Mouse (Mus musculus): ENCODE data around the gene Gm44965. TPM values are rescaled to one million over a fixed set of nuclear protein-coding genes. Genes with fewer than 3 reads are reported as not detected.

Gene Gm44965
- not detected in 2 replicates for total RNA-seq (2014; rRNA removed)
- 1.2 TPM in 1 of 2 replicates, not detected in the other for polyA plus RNA-seq (2015; fragmentation: Nextera tagmentation; extraction: Ambion mirVana)

- Histone ChIP-seq H3K36me3 (ENCODE audit: insufficient read depth) (peaks cover 21% of the 10 kb centered on the region), H3K9ac (peak within 1 kb of the TSS; percentile 90), H3K4me2 (ENCODE audit: low read depth) (peak within 1 kb of the TSS; percentile 80), H3K27ac (ENCODE audit: low read depth, low read length) (peak within 1 kb of the TSS; percentile 95), H3K4me1 (ENCODE audit: insufficient read depth) (0 out of 2 replicates have a peak, but pooled peaks cover 3% of the 10 kb centered on the region), H3K9me3 (ENCODE audit: low read length) (peaks cover 12% of the 10 kb centered on the region; the same call in 1 of the 2 replicates), H3K27me3 (ENCODE audit: insufficient read depth, low read length) (no peaks in the 10 kb centered on the region), H3K4me3 (ENCODE audit: low read depth, low read length) (peak within 1 kb of the TSS; percentile 65)
- 2% methylated on average over 45 of the region's 45 CpGs for WGBS
- DNase-seq: peak; percentile 91
- peak; percentile 49; the same call in 1 of the 2 replicates for TF ChIP-seq CTCF (IDR thresholded peaks at IDR 0.05; ENCODE audit: low read depth)
- ATAC-seq: peak; percentile 91
These were observed at the start of gene Gm44965, which contains the start of gene Repin1 for GRCm38 (mm10) chr6:48593158-48594042. Gene Gm44965, plus strand, starts transcription at chr6:48593941. Gene Repin1, plus strand, starts transcription at chr6:48593883.

DNA sequence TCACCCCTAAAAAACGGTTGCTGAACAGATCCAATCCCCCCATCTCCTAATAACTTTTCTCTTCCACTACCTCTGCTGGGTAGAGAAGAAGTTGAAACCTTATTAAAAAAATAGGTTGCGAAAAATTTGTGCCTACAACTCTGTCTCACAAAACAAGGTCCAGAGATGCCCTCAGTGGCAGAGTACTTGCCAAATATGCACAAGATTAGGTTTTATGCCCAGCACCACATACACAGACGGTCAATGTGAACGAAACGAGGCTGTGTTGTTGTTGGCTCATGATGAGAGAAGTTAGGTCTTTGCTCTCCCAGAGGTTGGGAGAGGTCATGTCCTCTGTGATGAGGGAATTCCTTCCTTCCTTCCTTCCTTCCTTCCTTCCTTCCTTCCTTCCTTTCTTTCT lies 48.5 kb upstream of the Gm44965 start:
- Histone ChIP-seq H3K9me3 (ENCODE audit: low read length) (no peaks in the 10 kb centered on the region), H3K36me3 (ENCODE audit: insufficient read depth) (peaks cover 26% of the 10 kb centered on the region), H3K4me3 (ENCODE audit: low read depth, low read length) (no peak overlapping the region), H3K4me2 (ENCODE audit: low read depth) (no peak overlapping the region), H3K27me3 (ENCODE audit: insufficient read depth, low read length) (no peaks in the 10 kb centered on the region), H3K4me1 (ENCODE audit: insufficient read depth) (no peaks in the 10 kb centered on the region), H3K27ac (ENCODE audit: low read depth, low read length) (no peak overlapping the region), H3K9ac (no peak overlapping the region)
- WGBS: 72% methylated on average over 5 of the region's 5 CpGs
- no peak for ATAC-seq
- DNase-seq: no peak
- TF ChIP-seq CTCF (IDR thresholded peaks at IDR 0.05; ENCODE audit: low read depth): no peak

DNA sequence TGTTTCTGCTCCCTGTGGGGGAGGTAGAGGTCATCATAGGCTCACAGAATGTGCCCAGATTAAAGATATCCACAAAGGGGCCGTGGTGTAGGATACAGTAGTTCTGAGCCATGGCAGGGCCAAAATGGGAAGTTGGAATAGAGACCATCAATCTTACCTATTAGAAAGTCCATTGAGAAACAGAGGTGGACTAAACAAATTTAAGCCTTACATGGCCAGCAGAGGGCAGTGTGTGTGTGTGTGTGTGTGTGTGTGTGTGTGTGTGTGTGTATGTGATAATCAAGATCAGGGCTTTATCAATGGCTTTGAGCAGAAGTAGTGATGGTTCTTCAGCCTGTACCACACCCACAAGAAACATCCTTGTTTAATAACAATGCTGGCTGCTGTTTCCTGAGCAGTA lies 47.5 kb upstream of the Gm44965 start:
- H3K4me1 ChIP-seq (ENCODE audit: insufficient read depth): no peaks in the 10 kb centered on the region
- no peak overlapping the region for H3K27ac ChIP-seq (ENCODE audit: low read depth, low read length)
- ATAC-seq: 0 out of 2 replicates have a peak, but pooled peaks have one; percentile 10

GRCm38 (mm10) chr6:48546858-48547257 lies 46.9 kb upstream of the Gm44965 start:
- Histone ChIP-seq H3K27ac (ENCODE audit: low read depth, low read length) (no peak overlapping the region), H3K27me3 (ENCODE audit: insufficient read depth, low read length) (no peaks in the 10 kb centered on the region), H3K4me2 (ENCODE audit: low read depth) (no peak overlapping the region), H3K9ac (no peak overlapping the region), H3K36me3 (ENCODE audit: insufficient read depth) (peaks cover 11% of the 10 kb centered on the region; the same call in 1 of the 2 replicates), H3K9me3 (ENCODE audit: low read length) (no peaks in the 10 kb centered on the region), H3K4me1 (ENCODE audit: insufficient read depth) (no peaks in the 10 kb centered on the region), H3K4me3 (ENCODE audit: low read depth, low read length) (no peak overlapping the region)
- no peak for TF ChIP-seq CTCF (IDR thresholded peaks at IDR 0.05; ENCODE audit: low read depth)
- DNase-seq (no peak), ATAC-seq (no peak)
- 83% methylated on average over 4 of the region's 4 CpGs for WGBS

More for the DNA sequence above, 47.5 kb upstream of the Gm44965 start:
- TF ChIP-seq CTCF (IDR thresholded peaks at IDR 0.05; ENCODE audit: low read depth): peak; percentile 71
- peak; percentile 41 for DNase-seq
- Histone ChIP-seq H3K9me3 (ENCODE audit: low read length) (no peaks in the 10 kb centered on the region), H3K9ac (no peak overlapping the region), H3K36me3 (ENCODE audit: insufficient read depth) (peaks cover 16% of the 10 kb centered on the region), H3K4me2 (ENCODE audit: low read depth) (no peak overlapping the region), H3K27me3 (ENCODE audit: insufficient read depth, low read length) (no peaks in the 10 kb centered on the region), H3K4me3 (ENCODE audit: low read depth, low read length) (no peak overlapping the region)
- 56% methylated on average over 1 of the region's 1 CpGs for WGBS

DNA sequence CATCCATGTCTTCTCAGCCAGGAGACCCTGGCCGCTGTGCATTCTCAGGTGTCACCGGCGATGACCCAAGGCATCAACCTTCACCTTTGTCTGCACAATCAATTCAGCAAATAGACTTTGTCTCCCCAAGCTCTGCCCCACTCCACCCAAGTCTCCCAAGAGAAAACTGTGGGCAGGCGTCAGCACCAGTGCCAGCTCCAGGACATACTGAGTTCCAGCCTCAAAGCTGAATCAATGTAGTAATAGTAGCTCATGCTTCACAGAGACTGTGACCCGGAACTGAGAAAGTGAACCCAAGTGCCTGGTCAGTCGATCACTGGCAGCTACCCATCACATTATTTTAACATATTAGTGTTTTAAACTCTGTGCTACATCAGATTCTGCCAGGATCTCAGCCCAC lies 45.4 kb upstream of the Gm44965 start:
- Histone ChIP-seq H3K4me1 (ENCODE audit: insufficient read depth) (no peaks in the 10 kb centered on the region), H3K27me3 (ENCODE audit: insufficient read depth, low read length) (no peaks in the 10 kb centered on the region), H3K27ac (ENCODE audit: low read depth, low read length) (no peak overlapping the region), H3K9me3 (ENCODE audit: low read length) (no peaks in the 10 kb centered on the region), H3K36me3 (ENCODE audit: insufficient read depth) (0 out of 2 replicates have a peak, but pooled peaks cover under 1% of the 10 kb centered on the region), H3K9ac (no peak overlapping the region), H3K4me2 (ENCODE audit: low read depth) (no peak overlapping the region), H3K4me3 (ENCODE audit: low read depth, low read length) (no peak overlapping the region)
- no peak for TF ChIP-seq CTCF (IDR thresholded peaks at IDR 0.05; ENCODE audit: low read depth)
- WGBS: 91% methylated on average over 6 of the region's 6 CpGs
- DNase-seq (no peak), ATAC-seq (no peak)

DNA sequence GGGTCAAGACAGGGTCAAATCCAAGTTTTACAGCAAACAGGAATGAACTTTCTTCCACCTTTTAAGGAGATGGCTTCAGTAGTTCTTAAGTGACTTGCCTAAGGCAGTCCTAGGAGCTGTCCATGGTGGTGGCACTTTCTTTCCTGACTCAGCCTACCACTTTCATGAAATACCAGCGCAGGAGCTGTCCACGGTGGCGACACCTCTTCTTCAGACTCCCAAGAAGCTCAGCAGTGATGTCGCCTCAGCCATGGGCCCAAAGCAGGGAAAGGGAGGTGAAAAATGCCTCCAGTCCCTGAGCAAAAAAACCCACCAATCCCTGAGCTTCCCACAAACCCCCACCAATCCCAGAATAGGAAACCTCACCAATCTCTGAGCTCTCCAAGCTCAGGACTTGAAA lies 40.8 kb upstream of the Gm44965 start:
- TF ChIP-seq CTCF (IDR thresholded peaks at IDR 0.05; ENCODE audit: low read depth): no peak
- Histone ChIP-seq H3K4me3 (ENCODE audit: low read depth, low read length) (no peak overlapping the region), H3K27ac (ENCODE audit: low read depth, low read length) (no peak overlapping the region), H3K36me3 (ENCODE audit: insufficient read depth) (no peaks in the 10 kb centered on the region), H3K27me3 (ENCODE audit: insufficient read depth, low read length) (no peaks in the 10 kb centered on the region), H3K4me2 (ENCODE audit: low read depth) (no peak overlapping the region), H3K9ac (no peak overlapping the region), H3K4me1 (ENCODE audit: insufficient read depth) (peaks cover 14% of the 10 kb centered on the region), H3K9me3 (ENCODE audit: low read length) (no peaks in the 10 kb centered on the region)
- ATAC-seq: no peak
- no peak for DNase-seq
- WGBS: 79% methylated on average over 4 of the region's 4 CpGs

DNA sequence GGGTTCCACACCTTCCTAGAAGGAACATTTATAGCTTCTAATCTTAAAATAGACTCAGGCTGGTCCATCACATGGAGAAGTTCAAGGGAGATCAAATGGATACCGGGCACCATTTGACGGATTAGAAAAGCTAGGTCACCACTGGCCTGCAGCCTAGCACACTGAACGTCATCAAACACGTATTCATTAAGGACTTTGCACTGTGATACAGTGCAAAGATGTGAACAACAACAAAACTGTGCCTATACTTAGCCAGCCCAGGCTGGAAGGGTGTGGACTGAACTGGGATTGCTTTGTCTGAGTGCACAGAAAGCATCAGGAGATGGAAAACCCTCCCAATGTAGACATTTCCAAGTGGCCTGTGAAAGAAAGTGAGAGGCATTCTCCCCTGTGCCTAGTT lies 39.9 kb upstream of the Gm44965 start:
- no peaks in the 10 kb centered on the region for H3K9me3 ChIP-seq (ENCODE audit: low read length)
- peak overlapping the region; percentile 47 for H3K4me3 ChIP-seq (ENCODE audit: low read depth, low read length)
- peak overlapping the region; percentile 98 for H3K27ac ChIP-seq (ENCODE audit: low read depth, low read length)
- H3K9ac ChIP-seq: peak overlapping the region; percentile 77
- no peak for DNase-seq
- ATAC-seq: peak; percentile 15; the same call in 1 of the 2 replicates
- no peaks in the 10 kb centered on the region for H3K36me3 ChIP-seq (ENCODE audit: insufficient read depth)
- no peak for TF ChIP-seq CTCF (IDR thresholded peaks at IDR 0.05; ENCODE audit: low read depth)
- no peaks in the 10 kb centered on the region for H3K27me3 ChIP-seq (ENCODE audit: insufficient read depth, low read length)
- peaks cover 14% of the 10 kb centered on the region for H3K4me1 ChIP-seq (ENCODE audit: insufficient read depth)
- WGBS: 70% methylated on average over 4 of the region's 4 CpGs
- H3K4me2 ChIP-seq (ENCODE audit: low read depth): peak overlapping the region; percentile 67

Data from forebrain, postnatal 0 days (tissue).